Mouse (Mus musculus) neural tube, embryonic 11.5 days (tissue): ENCODE measurements around the gene Kcnc1. TPM values are rescaled to one million over a fixed set of nuclear protein-coding genes. Genes with fewer than 3 reads are reported as not detected.

Experiments used
- ATAC-seq: fragments of 200-750 bp; cut with Nextera tagmentation; 2 replicates; pipeline ENCODE4 v1.8.0; 2017; ENCODE audit warnings: moderate number of reproducible peaks, mild to moderate bottlenecking, moderate TSS enrichment, moderate library complexity; ENCODE audit not compliant: insufficient read depth, low FRiP score, low TSS enrichment
- DNase-seq: peaks from one replicate; pipeline ENCODE4 v3.0.0-alpha.2; 2015; ENCODE audit warnings: low spot score
- H3K27ac ChIP-seq: fragments of 300-500 bp; sonication (generic); 2 replicates; pipeline ENCODE4 v1.5.1; 2014; ENCODE audit warnings: low read depth, mild to moderate bottlenecking, low read length
- H3K27me3 ChIP-seq: fragments of 300-500 bp; sonication (generic); 2 replicates; pipeline ENCODE4 v1.6.1; 2014; ENCODE audit warnings: mild to moderate bottlenecking, low read length, mixed read lengths; ENCODE audit not compliant: control insufficient read depth, insufficient read depth
- H3K36me3 ChIP-seq: fragments of 300-500 bp; sonication (generic); 2 replicates; pipeline ENCODE4 v1.6.1; 2014; ENCODE audit warnings: mild to moderate bottlenecking, low read length, moderate library complexity, mixed read lengths; ENCODE audit not compliant: control insufficient read depth, insufficient read depth
- H3K4me1 ChIP-seq: fragments of 300-500 bp; sonication (generic); 2 replicates; pipeline ENCODE4 v1.6.1; 2014; ENCODE audit warnings: low read length, mixed read lengths; ENCODE audit not compliant: control insufficient read depth, insufficient read depth
- H3K4me2 ChIP-seq: fragments of 300-500 bp; sonication (generic); 2 replicates; pipeline ENCODE4 v1.6.1; 2014; ENCODE audit warnings: low read depth, mild to moderate bottlenecking, moderate library complexity
- H3K4me3 ChIP-seq: fragments of 300-500 bp; sonication (generic); 2 replicates; pipeline ENCODE4 v1.5.1; 2014; ENCODE audit warnings: low read depth, low read length
- H3K9ac ChIP-seq: fragments of 300-500 bp; sonication (generic); 2 replicates; pipeline ENCODE4 v1.6.1; 2014; ENCODE audit warnings: mild to moderate bottlenecking, low read length
- H3K9me3 ChIP-seq: fragments of 300-500 bp; sonication (generic); 2 replicates; pipeline ENCODE4 v1.6.1; 2016; ENCODE audit warnings: low read length; ENCODE audit not compliant: control insufficient read depth
- WGBS: fragments of 180-500 bp; shearing (Covaris S2); extraction: QIAGEN DNeasy Blood & Tissue Kit; methylation state at CpG from one replicate; pipeline ENCODE4 v1.1.7; 2014; 5-methylcytosine and 5-hydroxymethylcytosine counted together
- polyA plus RNA-seq: library from polyadenylated mRNA; unstranded; fragments of >200 nt; fragmentation: Nextera tagmentation; extraction: Ambion mirVana; gene quantifications from 2 replicates; pipeline ENCODE4 v1.2.1, GENCODE M21; 2014

The Kcnc1 gene
- polyA plus RNA-seq, 1 experiment from 2014 or later = 3.7 TPM

- Histone ChIP-seq H3K9me3 (no peaks in the 10 kb centered on the region), H3K4me1 (no peaks in the 10 kb centered on the region), H3K36me3 (no peaks in the 10 kb centered on the region), H3K27ac (no peak overlapping the region), H3K4me3 (no peak overlapping the region), H3K4me2 (no peak overlapping the region), H3K27me3 (peaks cover 7% of the 10 kb centered on the region), H3K9ac (no peak overlapping the region)
- 81% methylated on average over 10 of the region's 10 CpGs for WGBS
- DNase-seq (no peak), ATAC-seq (no peak)
Measured at GRCm38 (mm10) chr7:46389456-46390085, 6.7 kb upstream of the Kcnc1 start.

GRCm38 (mm10) chr7:46390226-46390625 lies 6.1 kb upstream of the Kcnc1 start:
- 74% methylated on average over 4 of the region's 4 CpGs for WGBS
- DNase-seq = no peak

GRCm38 (mm10) chr7:46391701-46392100 lies 4.6 kb upstream of the Kcnc1 start:
- Histone ChIP-seq H3K4me3 (no peak overlapping the region), H3K9ac (no peak overlapping the region), H3K36me3 (no peaks in the 10 kb centered on the region), H3K4me1 (no peaks in the 10 kb centered on the region), H3K4me2 (no peak overlapping the region), H3K9me3 (no peaks in the 10 kb centered on the region), H3K27ac (no peak overlapping the region), H3K27me3 (peaks cover 24% of the 10 kb centered on the region)
- no peak for ATAC-seq
- DNase-seq = no peak
- 71% methylated on average over 5 of the region's 5 CpGs for WGBS

More at GRCm38 (mm10) chr7:46390226-46390625, 6.1 kb upstream of the Kcnc1 start:
- ATAC-seq = no peak
- peaks cover 13% of the 10 kb centered on the region for H3K27me3 ChIP-seq
- no peaks in the 10 kb centered on the region for H3K36me3 ChIP-seq
- no peaks in the 10 kb centered on the region for H3K9me3 ChIP-seq
- no peak overlapping the region for H3K4me2 ChIP-seq
- no peaks in the 10 kb centered on the region for H3K4me1 ChIP-seq
- H3K9ac ChIP-seq = no peak overlapping the region
- H3K4me3 ChIP-seq = no peak overlapping the region
- no peak overlapping the region for H3K27ac ChIP-seq

- 0% methylated on average over 2 of the region's 2 CpGs for WGBS
- DNase-seq (peak; percentile 90), ATAC-seq (peak; percentile 48; the same call in 1 of the 2 replicates)
- H3K36me3 ChIP-seq = no peaks in the 10 kb centered on the region
- peaks cover 39% of the 10 kb centered on the region for H3K27me3 ChIP-seq
- H3K27ac ChIP-seq = no peak overlapping the region
- H3K4me1 ChIP-seq = peaks cover 5% of the 10 kb centered on the region; the same call in 1 of the 2 replicates
- H3K4me2 ChIP-seq = no peak overlapping the region
- H3K9ac ChIP-seq = no peak overlapping the region
- no peak overlapping the region for H3K4me3 ChIP-seq
- H3K9me3 ChIP-seq = no peaks in the 10 kb centered on the region
Measured at GRCm38 (mm10) chr7:46393116-46393515, 3.2 kb upstream of the Kcnc1 start.

- WGBS = 39% methylated on average over 12 of the region's 12 CpGs
- no peaks in the 10 kb centered on the region for H3K9me3 ChIP-seq
- peaks cover 46% of the 10 kb centered on the region for H3K27me3 ChIP-seq
- DNase-seq = no peak
- no peak overlapping the region for H3K4me2 ChIP-seq
- H3K4me3 ChIP-seq = no peak overlapping the region
- H3K36me3 ChIP-seq = no peaks in the 10 kb centered on the region
- no peak for ATAC-seq
- H3K9ac ChIP-seq = no peak overlapping the region
- H3K27ac ChIP-seq = no peak overlapping the region
- peaks cover 5% of the 10 kb centered on the region; the same call in 1 of the 2 replicates for H3K4me1 ChIP-seq
Measured at GRCm38 (mm10) chr7:46393718-46394511, 2.4 kb upstream of the Kcnc1 start.

GRCm38 (mm10) chr7:46394933-46395332 lies 1.4 kb upstream of the Kcnc1 start:
- H3K4me1 ChIP-seq = peaks cover 5% of the 10 kb centered on the region; the same call in 1 of the 2 replicates
- 69% methylated on average over 4 of the region's 4 CpGs for WGBS
- no peak for ATAC-seq
- no peaks in the 10 kb centered on the region for H3K9me3 ChIP-seq
- DNase-seq = no peak
- H3K4me3 ChIP-seq = no peak overlapping the region
- no peak overlapping the region for H3K4me2 ChIP-seq
- H3K36me3 ChIP-seq = no peaks in the 10 kb centered on the region
- no peak overlapping the region for H3K9ac ChIP-seq
- peaks cover 56% of the 10 kb centered on the region for H3K27me3 ChIP-seq
- no peak overlapping the region for H3K27ac ChIP-seq

- H3K4me3 ChIP-seq = no peak overlapping the region
- H3K9me3 ChIP-seq = no peaks in the 10 kb centered on the region
- 37% methylated on average over 6 of the region's 6 CpGs for WGBS
Measured at GRCm38 (mm10) chr7:46395571-46395970, 726 bp upstream of the Kcnc1 start.

GRCm38 (mm10) chr7:46396928-46397731 lies 833 bp downstream of the Kcnc1 start:
- Histone ChIP-seq H3K4me2 (peak overlapping the region; percentile 75), H3K9me3 (no peaks in the 10 kb centered on the region), H3K27me3 (peaks cover 59% of the 10 kb centered on the region), H3K4me3 (peak overlapping the region; percentile 51), H3K9ac (peak overlapping the region; percentile 67), H3K27ac (no peak overlapping the region), H3K36me3 (no peaks in the 10 kb centered on the region), H3K4me1 (peaks cover 5% of the 10 kb centered on the region; the same call in 1 of the 2 replicates)
- 0 out of 2 replicates have a peak, but pooled peaks have one; percentile 10 for ATAC-seq
- DNase-seq = peak; percentile 49
- under 1% methylated on average over 49 of the region's 64 CpGs for WGBS

More at GRCm38 (mm10) chr7:46395571-46395970, 726 bp upstream of the Kcnc1 start:
- H3K4me2 ChIP-seq = 0 out of 2 replicates have a peak overlapping the region, but pooled peaks have one; percentile 75
- DNase-seq (no peak), ATAC-seq (no peak)
- no peak overlapping the region for H3K9ac ChIP-seq
- peaks cover 5% of the 10 kb centered on the region; the same call in 1 of the 2 replicates for H3K4me1 ChIP-seq
- H3K27ac ChIP-seq = no peak overlapping the region
- H3K36me3 ChIP-seq = no peaks in the 10 kb centered on the region
- H3K27me3 ChIP-seq = peaks cover 59% of the 10 kb centered on the region
